Mouse (Mus musculus) adrenal gland, postnatal 10 days (tissue): ENCODE results near the gene Fkbp8. TPM values are rescaled to one million over a fixed set of nuclear protein-coding genes. Genes with fewer than 3 reads are reported as not detected.

ENCODE experiments used
- DNase-seq: peaks from one replicate; pipeline ENCODE4 v3.0.0; 2021; ENCODE audit warnings: mixed read lengths
- total RNA-seq, 2 experiments: library from RNA; stranded (reverse); gene quantifications; 2 replicates each; pipeline ENCODE4 v1.2.3; 2021

The Fkbp8 gene
- total RNA-seq, 2 experiments from 2014 or later = 226 to 250 TPM

DNA sequence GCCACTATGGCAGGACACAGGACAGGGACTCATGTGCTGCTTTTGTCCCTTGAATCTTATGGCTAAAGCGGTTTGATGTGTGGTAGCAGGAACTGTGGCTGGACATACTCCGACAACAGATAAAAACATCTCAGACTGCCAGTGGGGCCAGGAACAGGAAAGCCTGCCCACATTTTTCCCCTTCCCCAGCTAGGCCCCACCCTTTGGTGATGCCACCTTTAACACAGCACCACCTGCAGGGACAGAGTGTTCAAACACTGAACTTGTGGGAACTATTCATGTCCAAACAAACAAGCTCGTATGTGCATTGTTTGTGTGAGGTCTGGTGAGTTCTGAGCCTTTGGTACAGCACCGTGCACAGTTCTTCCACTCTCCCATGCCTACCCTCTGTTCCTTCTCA, 30.8 kb downstream of the Fkbp8 start:
- no peak for DNase-seq

- no peak for DNase-seq
Measured at GRCm38 (mm10) chr8:70558983-70559382, 31.5 kb downstream of the Fkbp8 start.

DNA sequence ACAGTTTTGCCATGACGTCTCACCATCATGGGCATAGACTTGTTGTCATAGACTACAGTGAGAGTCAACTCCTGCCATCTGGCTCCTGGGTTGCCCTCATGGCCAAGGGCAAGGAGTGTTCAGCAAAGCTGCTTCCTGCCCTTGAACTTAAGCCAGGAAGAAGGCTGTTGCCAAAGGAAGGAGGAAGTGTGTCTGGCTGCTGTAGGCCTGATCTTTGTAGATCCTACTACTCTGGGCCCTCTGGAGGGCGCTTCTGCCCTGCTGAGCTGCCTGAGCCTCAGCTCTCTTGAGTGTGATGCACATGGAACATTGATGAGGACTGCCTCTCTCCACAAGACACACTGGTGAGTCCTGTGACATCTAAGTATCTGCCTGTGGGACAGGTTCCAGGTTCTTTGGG, 32.6 kb downstream of the Fkbp8 start:
- peak; percentile 80 for DNase-seq

DNA sequence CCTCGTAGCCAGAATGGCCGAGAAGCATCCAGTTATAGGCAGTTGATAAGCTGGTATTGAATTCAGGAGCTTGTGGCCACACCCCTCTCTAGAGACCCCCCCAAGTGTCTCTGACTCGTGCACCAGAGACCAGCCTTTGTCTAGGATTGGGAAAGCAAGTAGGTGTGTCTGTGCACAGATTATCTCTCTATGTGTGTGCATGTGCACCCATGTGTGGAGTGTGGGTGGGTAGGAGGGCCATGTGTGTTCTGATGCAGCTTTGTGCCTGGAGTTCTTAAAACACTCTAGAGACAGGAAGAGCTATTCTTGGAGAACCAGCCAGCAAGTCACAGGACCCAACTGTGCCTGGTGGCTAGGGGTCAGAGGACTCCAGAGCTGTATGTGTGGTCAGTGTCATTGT, 33.0 kb downstream of the Fkbp8 start:
- DNase-seq = no peak

DNA sequence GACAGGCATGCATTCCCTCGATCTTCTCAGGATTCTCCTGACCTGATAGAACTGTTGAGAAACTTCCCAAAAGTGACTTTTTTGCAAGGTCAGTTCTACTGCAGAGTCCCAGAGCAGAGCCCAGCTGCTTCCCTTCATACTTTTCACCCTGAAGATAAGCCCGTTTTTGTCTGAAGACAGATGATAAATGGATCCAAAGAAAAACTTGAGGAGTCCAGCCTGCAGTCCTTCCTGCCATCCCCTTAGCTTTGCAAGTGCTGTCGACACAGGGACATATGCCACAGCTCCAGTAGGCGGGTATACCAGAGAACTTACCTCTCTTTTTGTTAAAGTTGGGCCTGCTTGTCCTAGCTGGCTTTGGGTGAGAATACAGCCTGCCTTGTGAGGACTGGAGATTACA, 33.8 kb downstream of the Fkbp8 start:
- no peak for DNase-seq

GRCm38 (mm10) chr8:70561809-70562535, 34.4 kb downstream of the Fkbp8 start:
- peak; percentile 69 for DNase-seq

GRCm38 (mm10) chr8:70562802-70563201, 35.3 kb downstream of the Fkbp8 start:
- no peak for DNase-seq

- no peak for DNase-seq
Measured at GRCm38 (mm10) chr8:70563763-70564387, 36.4 kb downstream of the Fkbp8 start.

DNA sequence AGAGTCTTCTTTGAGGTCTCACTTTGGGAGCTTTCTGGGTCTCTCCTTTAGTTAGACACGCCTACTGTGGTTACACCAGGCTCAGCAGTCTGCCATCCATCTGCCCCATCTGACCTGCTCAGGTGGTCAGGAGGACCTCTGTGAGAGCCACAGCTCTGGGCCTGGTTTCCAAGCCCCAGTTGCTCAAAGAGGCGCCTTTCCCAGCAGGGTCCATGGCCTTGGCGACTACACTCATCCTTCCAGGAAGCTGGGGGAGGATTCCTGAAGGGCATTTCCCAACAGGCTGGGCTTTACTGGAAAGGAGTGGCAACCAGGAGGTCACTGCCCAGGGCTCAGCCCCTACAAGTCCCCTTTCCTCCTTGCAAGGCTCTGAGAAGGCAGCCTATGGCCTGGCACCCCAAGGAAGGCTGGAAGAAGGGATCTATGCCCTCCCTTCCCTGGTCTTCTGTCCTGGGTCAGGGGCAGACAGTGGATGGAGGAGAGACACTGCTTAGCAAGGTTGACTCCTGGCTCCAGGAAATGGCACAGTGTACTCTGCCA, 37.2 kb downstream of the Fkbp8 start:
- no peak for DNase-seq

DNA sequence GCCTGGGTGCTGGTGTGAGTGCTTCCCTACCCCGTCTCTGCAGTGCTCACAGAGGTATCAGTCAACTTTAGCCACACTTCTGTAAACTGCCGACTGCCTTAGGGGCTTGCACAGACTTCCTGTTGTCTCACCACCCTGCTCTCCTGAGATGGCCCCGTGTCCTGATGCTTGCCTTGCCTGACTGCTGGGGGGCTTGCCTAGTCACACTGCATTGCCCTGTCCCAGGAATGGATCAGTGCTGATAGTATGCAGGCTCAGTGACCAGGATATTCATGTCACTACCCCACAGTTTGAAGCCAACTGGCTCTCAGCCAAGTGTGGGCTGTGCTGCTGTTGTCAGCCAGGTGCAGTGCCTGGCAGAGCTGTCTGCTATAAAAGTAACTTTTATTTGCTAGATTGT, 38.0 kb downstream of the Fkbp8 start:
- peak; percentile 66 for DNase-seq

- no peak for DNase-seq
Measured at GRCm38 (mm10) chr8:70570360-70570759, 42.8 kb downstream of the Fkbp8 start.

DNA sequence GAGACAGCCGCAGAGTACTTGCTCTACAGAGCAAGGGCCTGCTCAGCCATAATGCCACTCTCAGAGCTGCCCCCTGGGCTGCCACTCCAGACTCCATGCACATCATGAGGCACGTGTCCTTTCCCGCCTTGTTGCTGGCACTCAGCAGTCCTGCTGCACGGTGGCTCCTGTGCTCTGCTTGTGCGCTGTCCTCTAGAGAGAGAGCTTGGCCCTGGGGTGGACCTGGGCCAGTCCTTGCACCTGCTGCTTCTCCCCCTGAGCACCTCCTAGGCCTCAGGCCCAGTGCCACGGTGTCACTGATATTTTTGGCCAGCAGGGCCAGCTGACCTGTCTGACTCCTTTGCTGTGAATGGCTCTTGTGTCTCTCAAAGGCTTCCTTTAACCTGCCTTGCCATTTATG, 43.5 kb downstream of the Fkbp8 start:
- DNase-seq = no peak

DNA sequence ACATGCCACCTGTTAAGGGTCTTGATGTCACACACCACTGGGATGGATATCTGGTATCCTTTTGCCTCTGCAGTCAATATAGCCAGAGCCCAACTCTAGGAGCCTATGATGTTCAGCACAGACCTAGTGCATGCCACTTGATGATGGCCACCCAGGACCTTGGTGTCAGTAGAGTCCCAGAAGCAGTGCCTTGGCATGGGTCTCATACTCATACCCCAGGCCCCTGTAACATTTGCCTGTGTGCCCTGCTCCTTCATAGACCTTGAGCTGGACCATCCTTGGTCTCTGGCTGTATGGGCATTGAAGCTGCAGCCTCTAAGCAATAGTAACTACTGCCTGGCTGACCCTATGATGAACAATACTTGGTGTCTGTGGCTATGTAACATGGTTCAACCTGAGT, 46.8 kb downstream of the Fkbp8 start:
- DNase-seq = no peak

- DNase-seq = peak; percentile 70
Measured at GRCm38 (mm10) chr8:70574915-70575314, 47.4 kb downstream of the Fkbp8 start.

DNA sequence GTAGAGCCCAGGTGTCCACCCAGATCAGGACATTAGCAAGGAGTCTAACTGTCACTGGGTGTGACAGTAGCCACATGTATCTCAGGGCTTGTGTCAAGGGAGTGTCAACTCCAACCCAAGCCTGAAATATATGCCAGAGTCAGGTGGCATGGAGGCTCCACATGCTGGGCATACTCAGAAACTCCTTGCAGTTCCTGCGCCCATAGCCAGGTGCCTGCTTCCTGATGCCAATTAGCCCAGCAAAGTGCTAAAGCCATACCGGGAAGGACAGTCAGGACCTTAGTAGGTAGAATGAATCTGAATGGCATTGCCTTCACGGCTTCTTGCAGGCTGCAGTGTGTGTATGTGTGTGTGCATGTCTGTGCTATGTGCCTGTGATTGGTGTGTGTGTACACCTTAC, 49.7 kb downstream of the Fkbp8 start:
- no peak for DNase-seq

- peak; percentile 79 for DNase-seq
Measured at GRCm38 (mm10) chr8:70583476-70584387, 56.2 kb downstream of the Fkbp8 start.

GRCm38 (mm10) chr8:70584606-70585257, 57.2 kb downstream of the Fkbp8 start:
- no peak for DNase-seq

Other genes with a start within 250 kb of the Fkbp8 start
- gene Homer3, start 244.9 kb upstream of the Fkbp8 start, total RNA-seq = 10 to 100 TPM; 23.8 to 33.3 TPM
- 10 to 100 TPM; 63.4 to 67.7 TPM for gene Ddx49, start 225.2 kb upstream of the Fkbp8 start, total RNA-seq
- 100 to 1,000 TPM; 203 to 216 TPM for gene Cope, start 225.2 kb upstream of the Fkbp8 start, total RNA-seq
- 1 to 10 TPM; 2.3 to 3.7 TPM for gene Cers1, start 211.9 kb upstream of the Fkbp8 start, total RNA-seq
- 1 to 10 TPM in 1 of 2 experiments, under 1 TPM in 1; 0.88 to 1.2 TPM for gene Gdf1, start 197.9 kb upstream of the Fkbp8 start, total RNA-seq
- gene Upf1, start 174.4 kb upstream of the Fkbp8 start, total RNA-seq = 10 to 100 TPM; 49.1 to 51.4 TPM
- 1 to 10 TPM in 1 of 2 experiments, under 1 TPM in 1; 0.97 to 2.0 TPM for gene Comp, start 154.2 kb upstream of the Fkbp8 start, total RNA-seq
- 10 to 100 TPM; 14.1 to 19.4 TPM for gene Crtc1, start 88.1 kb upstream of the Fkbp8 start, total RNA-seq
- 10 to 100 TPM; 14.0 to 15.1 TPM for gene Klhl26, start 50.8 kb upstream of the Fkbp8 start, total RNA-seq
- gene Tmem59l, start 40.4 kb upstream of the Fkbp8 start, total RNA-seq = 1 to 10 TPM; 2.9 to 4.5 TPM
- under 1 TPM; 0.21 to 0.42 TPM for gene Crlf1, start 34.6 kb upstream of the Fkbp8 start, total RNA-seq
- 100 to 1,000 TPM; 121 to 130 TPM for gene Rex1bd, start 21.0 kb upstream of the Fkbp8 start, total RNA-seq
- gene Uba52, start 16.9 kb upstream of the Fkbp8 start, total RNA-seq = 1,000 to 10,000 TPM; 1,751 to 1,916 TPM
- gene Kxd1, start 232 bp downstream of the Fkbp8 start, total RNA-seq = 10 to 100 TPM; 84.0 to 97.4 TPM
- gene Ell, start 11.7 kb downstream of the Fkbp8 start, total RNA-seq = 10 to 100 TPM; 22.2 to 26.3 TPM
- gene Isyna1, start 66.6 kb downstream of the Fkbp8 start, total RNA-seq = 10 to 100 TPM; 59.4 to 59.8 TPM
- 10 to 100 TPM; 92.0 to 96.9 TPM for gene Ssbp4, start 81.1 kb downstream of the Fkbp8 start, total RNA-seq
- 1 to 10 TPM; 3.3 to 3.6 TPM for gene Lrrc25, start 88.4 kb downstream of the Fkbp8 start, total RNA-seq
- gene Gdf15, start 104.7 kb downstream of the Fkbp8 start, total RNA-seq = 1 to 10 TPM in 1 of 2 experiments, under 1 TPM in 1; 0.79 to 1.7 TPM
- 10 to 100 TPM; 65.7 to 80.6 TPM for gene Pgpep1, start 132.7 kb downstream of the Fkbp8 start, total RNA-seq
- gene Lsm4, start 145.5 kb downstream of the Fkbp8 start, total RNA-seq = 10 to 100 TPM; 91.5 to 94.7 TPM
- 100 to 1,000 TPM; 149 to 185 TPM for gene Jund, start 171.2 kb downstream of the Fkbp8 start, total RNA-seq
- gene Iqcn, start 175.7 kb downstream of the Fkbp8 start, total RNA-seq = under 1 TPM; 0.15 to 0.30 TPM
- not detected for gene Gm3336, start 190.8 kb downstream of the Fkbp8 start, total RNA-seq
- gene Pde4c, start 196.0 kb downstream of the Fkbp8 start, total RNA-seq = 1 to 10 TPM; 2.4 to 2.8 TPM
- gene Rab3a, start 227.0 kb downstream of the Fkbp8 start, total RNA-seq = 10 to 100 TPM; 53.3 to 53.9 TPM
- 100 to 1,000 TPM in 1 of 2 experiments, 10 to 100 TPM in 1; 92.9 to 106 TPM for gene Mpv17l2, start 233.2 kb downstream of the Fkbp8 start, total RNA-seq
- 10 to 100 TPM; 37.7 to 46.4 TPM for gene Pik3r2, start 249.0 kb downstream of the Fkbp8 start, total RNA-seq